ENCODE assay signal across 9 mouse cellular contexts in genomic region chr10:41151441-41151840, GRCm38 (mm10).
DNase-seq lines count a peak whose midpoint lies in the region; ATAC-seq lines count a peak whose summit lies in the region.
"Had no signal": no experiment of that assay in that cellular context is flagged by ENCODE, and none has a peak within 500 bp of the region (broad histone marks: within the 10 kb centered on the region; RNA-seq: fewer than 3 reads in every experiment).

No protein-coding gene starts in this region.

- H3K9me3 ChIP-seq in heart, embryonic 11.5 days (replicated peaks; ENCODE audit: control insufficient read depth, low read length), result no peaks in the 10 kb centered on the region
- no peaks in the 10 kb centered on the region for H3K9me3 ChIP-seq in neural tube, embryonic 15.5 days (replicated peaks)
- H3K9me3 ChIP-seq in heart, embryonic 15.5 days (replicated peaks), result no peaks in the 10 kb centered on the region

- H3K36me3 ChIP-seq in heart, embryonic 11.5 days (ENCODE audit: control insufficient read depth, insufficient read depth, low read length), result no peaks in the 10 kb centered on the region
- no peaks in the 10 kb centered on the region for H3K36me3 ChIP-seq in neural tube, embryonic 15.5 days
- no peaks in the 10 kb centered on the region for H3K36me3 ChIP-seq in heart, embryonic 15.5 days

- no peak for ATAC-seq in heart, embryonic 11.5 days (replicated peaks; ENCODE audit: insufficient number of reproducible peaks, low FRiP score, low TSS enrichment)
- ATAC-seq in neural tube, embryonic 15.5 days (ENCODE audit: low FRiP score), result no peak
- no peak for ATAC-seq in heart, embryonic 15.5 days (replicated peaks; ENCODE audit: insufficient number of reproducible peaks, insufficient read depth, low FRiP score, low read depth)

- no peaks in the 10 kb centered on the region for H3K4me1 ChIP-seq in heart, embryonic 11.5 days (ENCODE audit: control insufficient read depth, insufficient read depth, low read length)
- H3K4me1 ChIP-seq in neural tube, embryonic 15.5 days, result peaks cover 9% of the 10 kb centered on the region; the same call in 1 of the 2 replicates
- 0 out of 2 replicates have a peak, but pooled peaks cover 6% of the 10 kb centered on the region for H3K4me1 ChIP-seq in heart, embryonic 15.5 days (replicated peaks)

- H3K4me3 ChIP-seq in heart, embryonic 11.5 days (ENCODE audit: low read depth, low read length), result no peak overlapping the region
- H3K4me3 ChIP-seq in neural tube, embryonic 15.5 days (replicated peaks), result no peak overlapping the region
- H3K4me3 ChIP-seq in heart, embryonic 15.5 days, result no peak overlapping the region

- H3K4me2 ChIP-seq in heart, embryonic 11.5 days, result peak overlapping the region; percentile 16; the same call in 1 of the 2 replicates
- H3K4me2 ChIP-seq in neural tube, embryonic 15.5 days, result peak overlapping the region; percentile 29
- H3K4me2 ChIP-seq in heart, embryonic 15.5 days, result peak overlapping the region; percentile 16; the same call in 1 of the 2 replicates

- DNase-seq in heart, adult 8-10 months (ENCODE audit: low spot score), result no peak
- DNase-seq in neural tube, embryonic 10.5 days (ENCODE audit: extremely low spot score, low spot score), result no peak
- DNase-seq in right cerebral cortex, postnatal 4 days, result peak; percentile 42
- no peak for DNase-seq in urinary bladder, adult 2 months (ENCODE audit: low spot score)
- no peak for DNase-seq in adrenal gland, adult (ENCODE audit: inconsistent age in 2 of 2, low spot score in 1 of 2)
- DNase-seq: kidney, adult 18-20 months had no signal

- H3K27ac ChIP-seq in heart, embryonic 11.5 days (ENCODE audit: low read depth, low read length), result no peak overlapping the region
- no peak overlapping the region for H3K27ac ChIP-seq in neural tube, embryonic 15.5 days (replicated peaks)
- no peak overlapping the region for H3K27ac ChIP-seq in heart, embryonic 15.5 days

- H3K27me3 ChIP-seq in heart, embryonic 11.5 days (ENCODE audit: control insufficient read depth, insufficient read depth, low read length), result no peaks in the 10 kb centered on the region
- no peaks in the 10 kb centered on the region for H3K27me3 ChIP-seq in neural tube, embryonic 15.5 days (replicated peaks)
- H3K27me3 ChIP-seq in heart, embryonic 15.5 days, result no peaks in the 10 kb centered on the region

- no peak overlapping the region for H3K9ac ChIP-seq in heart, embryonic 11.5 days (ENCODE audit: low read depth, low read length)
- no peak overlapping the region for H3K9ac ChIP-seq in neural tube, embryonic 15.5 days (replicated peaks)
- no peak overlapping the region for H3K9ac ChIP-seq in heart, embryonic 15.5 days

- WGBS in heart, embryonic 11.5 days (ENCODE audit: insufficient replicate concordance), result 65% methylated on average over 18 of the region's 18 CpGs
- 64% methylated on average over 18 of the region's 18 CpGs for WGBS in neural tube, embryonic 15.5 days
- 46% methylated on average over 18 of the region's 18 CpGs for WGBS in heart, embryonic 15.5 days
